Mouse (Mus musculus): ENCODE data around the gene Pgm1.

DNA sequence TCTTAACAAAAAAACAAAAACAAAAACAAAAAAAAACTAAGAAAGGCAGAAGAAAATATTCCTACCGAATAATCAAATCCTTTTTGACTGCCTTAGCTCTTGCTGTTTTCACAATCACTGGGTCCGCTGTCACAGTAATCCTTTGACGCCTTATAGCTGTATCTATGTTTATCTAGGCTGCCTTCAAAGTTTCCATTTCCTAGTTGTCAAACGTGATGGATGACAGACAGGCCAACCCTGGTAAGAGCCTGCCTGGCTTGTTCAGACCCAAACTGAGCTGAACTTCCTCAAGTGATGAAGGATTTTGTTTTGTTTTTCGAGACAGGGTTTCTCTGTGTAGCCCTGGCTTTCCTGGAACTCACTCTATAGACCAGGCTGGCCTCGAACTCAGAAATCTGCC lies 693 bp upstream of the Pgm1 start:
- TF ChIP-seq CTCF (IDR thresholded peaks at IDR 0.05; ENCODE audit: low read depth) (no peak), EP300 (IDR thresholded peaks at IDR 0.05; ENCODE audit: low read depth) (no peak)

Measured in liver, embryonic 14.5 days (tissue).